Mouse (Mus musculus) ES-Bruce4 (cell line): Measurements from ENCODE around the gene Cant1.

Source experiments
- CTCF ChIP-seq: IDR thresholded peaks from one replicate; pipeline ENCODE4 v1.8.1; 2011; ENCODE audit warnings: low read depth, low read length
- POLR2A ChIP-seq: IDR thresholded peaks from one replicate; pipeline ENCODE4 v1.8.1; 2011; ENCODE audit warnings: low read length; ENCODE audit not compliant: insufficient read depth

- no peak for TF ChIP-seq POLR2A
- TF ChIP-seq CTCF: no peak
Observed at GRCm38 (mm10) chr11:118455788-118456187, 36.9 kb upstream of the Cant1 start.
